Mouse (Mus musculus) forebrain, embryonic 16.5 days (tissue): Measurements from ENCODE around the gene Slc25a13. TPM values are rescaled to one million over a fixed set of nuclear protein-coding genes. Genes with fewer than 3 reads are reported as not detected.

Experiments
- ATAC-seq: fragments of 200-750 bp; cut with Nextera tagmentation; 2 replicates; pipeline ENCODE4 v1.8.0; 2017; ENCODE audit warnings: mild to moderate bottlenecking, moderate library complexity
- H3K27ac ChIP-seq: fragments of 300-500 bp; sonication (generic); 2 replicates; pipeline ENCODE4 v1.5.1; 2014; ENCODE audit warnings: low read length, control low read depth
- H3K27me3 ChIP-seq: fragments of 300-500 bp; sonication (generic); replicated peaks from 2 replicates; pipeline ENCODE4 v1.6.1; 2014; ENCODE audit warnings: low read length; ENCODE audit not compliant: control insufficient read depth, insufficient read depth
- H3K36me3 ChIP-seq: fragments of 300-500 bp; sonication (generic); 2 replicates; pipeline ENCODE4 v1.6.1; 2014; ENCODE audit not compliant: control insufficient read depth, insufficient read depth
- H3K4me1 ChIP-seq: fragments of 300-500 bp; sonication (generic); replicated peaks from 2 replicates; pipeline ENCODE4 v1.6.1; 2014; ENCODE audit warnings: low read length; ENCODE audit not compliant: control insufficient read depth, insufficient read depth
- H3K4me2 ChIP-seq: fragments of 300-500 bp; sonication (generic); 2 replicates; pipeline ENCODE4 v1.6.1; 2014; ENCODE audit warnings: mild to moderate bottlenecking, low read length, control low read depth
- H3K4me3 ChIP-seq: fragments of 300-500 bp; sonication (generic); replicated peaks from 2 replicates; pipeline ENCODE4 v1.5.1; 2014; ENCODE audit warnings: mild to moderate bottlenecking, low read length, control low read depth
- H3K9ac ChIP-seq: fragments of 300-500 bp; sonication (generic); replicated peaks from 2 replicates; pipeline ENCODE4 v1.6.1; 2014; ENCODE audit warnings: low read depth, low read length, control low read depth
- H3K9me3 ChIP-seq: fragments of 300-500 bp; sonication (generic); 2 replicates; pipeline ENCODE4 v1.6.1; 2016; ENCODE audit warnings: low read length; ENCODE audit not compliant: control insufficient read depth
- WGBS: fragments of 180-500 bp; shearing (Covaris S2); extraction: QIAGEN DNeasy Blood & Tissue Kit; methylation state at CpG from one replicate; pipeline ENCODE4 v1.1.7; 2014; 5-methylcytosine and 5-hydroxymethylcytosine counted together
- polyA plus RNA-seq: library from polyadenylated mRNA; unstranded; fragments of >200 nt; fragmentation: Nextera tagmentation; extraction: Ambion mirVana; gene quantifications from 2 replicates; pipeline ENCODE4 v1.2.1, GENCODE M21; 2015

Slc25a13 gene
- polyA plus RNA-seq, 1 experiment from 2014 or later, result 7.9 TPM

DNA sequence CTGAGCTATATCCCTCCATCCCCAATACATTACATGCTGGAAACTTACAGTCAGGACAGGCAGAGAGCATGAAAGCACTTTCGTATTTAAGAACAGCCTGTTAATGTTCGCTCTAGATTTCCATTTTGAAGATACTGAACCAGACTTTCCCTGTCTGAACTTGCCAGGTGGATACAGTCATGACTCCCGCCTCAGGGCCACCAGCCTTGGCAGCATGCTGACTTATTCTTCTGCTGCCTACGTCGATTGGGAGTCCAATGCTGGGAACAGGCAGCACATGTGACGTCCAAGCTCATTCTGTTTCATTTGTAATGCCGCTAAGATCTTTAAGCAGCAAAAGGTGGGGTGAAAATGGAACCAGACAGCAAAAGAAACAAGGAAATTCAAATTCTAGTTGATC lies 5.7 kb upstream of the Slc25a13 start:
- Histone ChIP-seq H3K27ac (no peak overlapping the region), H3K9me3 (no peaks in the 10 kb centered on the region), H3K4me3 (no peak overlapping the region), H3K36me3 (no peaks in the 10 kb centered on the region), H3K27me3 (no peaks in the 10 kb centered on the region), H3K9ac (no peak overlapping the region), H3K4me1 (no peaks in the 10 kb centered on the region), H3K4me2 (no peak overlapping the region)
- WGBS, result 83% methylated on average over 7 of the region's 7 CpGs
- no peak for ATAC-seq

DNA sequence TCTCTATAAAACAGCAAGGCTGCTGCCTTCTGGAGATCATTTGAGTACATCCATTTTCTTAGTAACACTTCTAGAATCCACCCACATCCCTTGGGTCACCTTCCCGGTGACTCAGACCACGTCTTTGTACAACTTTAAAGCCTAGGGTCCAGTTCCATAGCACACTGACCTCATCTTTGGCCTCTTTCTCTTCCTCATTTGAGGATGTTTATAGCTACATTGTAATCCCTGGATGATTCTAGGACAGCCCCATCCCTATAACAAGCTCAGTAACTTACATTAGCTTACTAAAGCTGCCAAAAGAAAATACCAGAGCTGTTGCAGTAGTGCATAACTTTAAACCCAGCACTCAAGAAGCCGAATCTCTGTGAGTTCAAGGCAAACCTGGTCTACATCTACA lies 3.6 kb upstream of the Slc25a13 start:
- H3K9me3 ChIP-seq, result no peaks in the 10 kb centered on the region
- H3K27ac ChIP-seq, result no peak overlapping the region
- H3K4me3 ChIP-seq, result no peak overlapping the region
- no peak for ATAC-seq
- no peak overlapping the region for H3K4me2 ChIP-seq
- no peak overlapping the region for H3K9ac ChIP-seq
- WGBS, result 92% methylated on average over 3 of the region's 3 CpGs
- no peaks in the 10 kb centered on the region for H3K27me3 ChIP-seq
- no peaks in the 10 kb centered on the region for H3K36me3 ChIP-seq
- peaks cover 14% of the 10 kb centered on the region for H3K4me1 ChIP-seq

- Histone ChIP-seq H3K4me2 (no peak overlapping the region), H3K4me1 (peaks cover 14% of the 10 kb centered on the region), H3K27me3 (no peaks in the 10 kb centered on the region), H3K36me3 (no peaks in the 10 kb centered on the region), H3K9ac (no peak overlapping the region), H3K4me3 (no peak overlapping the region), H3K27ac (no peak overlapping the region), H3K9me3 (no peaks in the 10 kb centered on the region)
- 74% methylated on average over 12 of the region's 12 CpGs for WGBS
- ATAC-seq, result no peak
These were observed 2.8 kb upstream of the Slc25a13 start for GRCm38 (mm10) chr6:6219661-6220370.

DNA sequence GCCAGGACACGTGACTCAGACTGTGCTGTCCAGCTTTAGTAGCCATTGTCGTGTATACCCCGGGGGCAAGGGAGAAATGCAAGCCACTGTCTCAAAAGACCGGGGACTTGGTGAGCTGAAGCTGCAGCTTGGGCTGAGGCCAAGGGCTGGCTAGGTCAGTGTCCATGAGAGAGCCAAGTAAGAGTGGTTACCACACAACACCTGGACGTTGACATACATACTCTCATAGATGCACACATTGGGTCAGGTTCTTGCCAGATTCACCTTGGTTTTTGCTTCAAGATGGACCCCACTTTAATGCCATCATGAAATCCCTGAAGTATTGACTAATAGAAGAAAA lies 283 bp upstream of the Slc25a13 start:
- Histone ChIP-seq H3K4me2 (peak overlapping the region; percentile 93), H3K36me3 (no peaks in the 10 kb centered on the region), H3K4me1 (peaks cover 14% of the 10 kb centered on the region), H3K9ac (peak overlapping the region; percentile 64), H3K4me3 (peak overlapping the region; percentile 67), H3K27me3 (no peaks in the 10 kb centered on the region), H3K9me3 (no peaks in the 10 kb centered on the region), H3K27ac (no peak overlapping the region)
- ATAC-seq, result no peak; the same call in 1 of the 2 replicates
- WGBS, result 7% methylated on average over 5 of the region's 5 CpGs

DNA sequence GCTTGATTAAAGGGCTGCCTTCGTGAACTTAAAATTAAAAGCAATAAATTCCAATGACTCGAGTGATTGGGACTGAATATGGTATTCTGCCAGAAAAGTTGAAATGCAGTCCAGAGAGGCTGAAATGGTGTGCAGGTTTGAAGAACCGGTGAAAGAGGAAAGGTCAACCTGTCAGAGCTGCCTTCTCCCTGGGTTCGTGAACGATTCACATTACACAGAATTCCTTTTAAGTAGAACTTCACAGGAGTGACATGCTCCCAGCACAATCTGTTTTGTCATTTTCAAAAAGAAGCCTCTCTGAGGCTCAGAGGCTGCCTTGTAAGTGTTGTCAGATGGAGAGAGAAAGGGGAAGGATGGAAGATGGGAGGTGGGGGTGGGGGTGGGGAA lies 860 bp downstream of the Slc25a13 start:
- ATAC-seq, result 0 out of 2 replicates have a peak, but pooled peaks have one; percentile 3
- peaks cover 14% of the 10 kb centered on the region for H3K4me1 ChIP-seq
- no peaks in the 10 kb centered on the region for H3K27me3 ChIP-seq
- H3K27ac ChIP-seq, result no peak overlapping the region
- 33% methylated on average over 5 of the region's 5 CpGs for WGBS
- H3K36me3 ChIP-seq, result no peaks in the 10 kb centered on the region
- H3K4me2 ChIP-seq, result peak overlapping the region; percentile 93
- peak overlapping the region; percentile 64 for H3K9ac ChIP-seq
- no peaks in the 10 kb centered on the region for H3K9me3 ChIP-seq
- H3K4me3 ChIP-seq, result peak overlapping the region; percentile 67

DNA sequence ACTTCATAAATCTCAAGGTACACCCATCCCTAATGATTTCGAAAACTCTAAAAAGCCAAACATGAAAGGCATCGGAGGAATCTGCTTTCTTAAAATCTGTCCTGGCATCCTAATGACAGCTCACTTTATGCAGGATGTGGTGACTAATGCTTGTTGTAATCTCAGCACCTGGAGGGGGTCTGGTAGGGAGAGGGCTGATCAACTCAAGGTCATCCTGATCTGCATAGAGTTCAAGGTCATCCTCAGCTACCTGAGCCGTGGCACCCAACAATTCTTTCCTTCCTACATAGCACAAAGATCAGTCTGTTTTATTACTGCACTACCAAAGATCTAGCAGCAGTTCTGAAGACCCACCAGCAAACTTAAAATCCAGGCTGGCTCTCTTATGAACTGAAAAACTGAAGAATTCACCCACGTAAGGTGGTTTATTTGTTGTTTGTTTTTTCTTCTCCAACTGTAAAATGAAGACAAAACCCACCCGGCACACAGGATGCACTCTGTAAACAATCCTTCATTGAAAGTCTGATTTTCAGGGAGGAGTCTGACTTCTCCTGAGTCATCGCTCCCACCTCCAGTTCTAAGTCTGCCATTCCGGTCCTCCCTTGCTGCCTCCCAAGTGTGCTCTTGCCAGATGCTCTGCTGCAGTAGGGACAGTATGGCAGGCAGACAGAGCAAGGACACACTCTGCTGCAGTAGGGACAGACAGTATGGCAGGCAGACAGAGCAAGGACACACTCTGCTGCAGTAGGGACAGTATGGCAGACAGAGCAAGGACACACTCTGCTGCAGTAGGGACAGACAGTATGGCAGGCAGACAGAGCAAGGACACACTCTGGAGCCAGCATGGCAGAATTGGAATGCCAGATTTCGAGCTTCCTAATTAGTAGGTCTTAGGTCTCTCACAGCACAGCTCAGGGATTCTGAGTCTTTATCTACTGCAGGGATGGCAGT lies 4.3 kb downstream of the Slc25a13 start:
- Histone ChIP-seq H3K4me2 (no peak overlapping the region), H3K36me3 (no peaks in the 10 kb centered on the region), H3K27ac (no peak overlapping the region), H3K27me3 (no peaks in the 10 kb centered on the region), H3K4me1 (peaks cover 14% of the 10 kb centered on the region), H3K9ac (no peak overlapping the region), H3K9me3 (no peaks in the 10 kb centered on the region), H3K4me3 (no peak overlapping the region)
- no peak for ATAC-seq
- WGBS, result 84% methylated on average over 8 of the region's 8 CpGs

DNA sequence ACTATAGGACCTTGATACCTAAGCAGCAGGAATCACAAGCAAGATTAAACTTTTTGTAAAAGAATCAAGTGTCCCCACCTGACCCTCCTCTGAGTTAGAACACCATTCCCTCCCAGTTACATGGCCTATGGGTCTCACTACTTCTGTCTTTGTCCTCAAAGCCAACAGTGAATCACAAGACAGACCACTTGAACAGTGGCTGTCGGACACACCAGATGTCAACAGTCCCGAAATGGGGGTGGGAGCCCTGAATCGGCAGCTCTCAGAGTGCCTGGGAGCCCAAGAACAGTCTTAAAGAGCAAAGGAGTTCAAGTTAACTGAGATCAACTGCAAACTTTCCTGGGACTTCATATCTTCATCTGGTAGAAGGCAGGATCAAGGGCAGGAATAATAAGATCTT lies 5.0 kb downstream of the Slc25a13 start:
- ATAC-seq, result no peak
- H3K9me3 ChIP-seq, result no peaks in the 10 kb centered on the region
- no peak overlapping the region for H3K4me3 ChIP-seq
- H3K4me1 ChIP-seq, result peaks cover 10% of the 10 kb centered on the region
- no peaks in the 10 kb centered on the region for H3K27me3 ChIP-seq
- H3K27ac ChIP-seq, result no peak overlapping the region
- H3K4me2 ChIP-seq, result no peak overlapping the region
- 83% methylated on average over 3 of the region's 3 CpGs for WGBS
- H3K36me3 ChIP-seq, result no peaks in the 10 kb centered on the region
- H3K9ac ChIP-seq, result no peak overlapping the region

- Histone ChIP-seq H3K9me3 (no peaks in the 10 kb centered on the region), H3K27me3 (no peaks in the 10 kb centered on the region), H3K4me2 (no peak overlapping the region), H3K4me1 (no peaks in the 10 kb centered on the region), H3K9ac (no peak overlapping the region), H3K4me3 (no peak overlapping the region), H3K36me3 (no peaks in the 10 kb centered on the region), H3K27ac (no peak overlapping the region)
- WGBS, result 94% methylated on average over 7 of the region's 7 CpGs
- ATAC-seq, result no peak
These were observed 6.3 kb downstream of the Slc25a13 start for GRCm38 (mm10) chr6:6210637-6211036.

GRCm38 (mm10) chr6:6208351-6209059 lies 8.5 kb downstream of the Slc25a13 start:
- H3K27ac ChIP-seq, result no peak overlapping the region
- H3K4me2 ChIP-seq, result no peak overlapping the region
- no peaks in the 10 kb centered on the region for H3K27me3 ChIP-seq
- ATAC-seq, result no peak
- H3K36me3 ChIP-seq, result no peaks in the 10 kb centered on the region
- H3K4me1 ChIP-seq, result no peaks in the 10 kb centered on the region
- WGBS, result 87% methylated on average over 4 of the region's 4 CpGs
- no peak overlapping the region for H3K4me3 ChIP-seq
- H3K9me3 ChIP-seq, result no peaks in the 10 kb centered on the region
- H3K9ac ChIP-seq, result no peak overlapping the region
